Mouse (Mus musculus) ES-E14 (cell line): ENCODE data around the gene Trim7. TPM values are rescaled to one million over a fixed set of nuclear protein-coding genes. Genes with fewer than 3 reads are reported as not detected.

ENCODE experiments used
- DNase-seq: peaks from one replicate; pipeline ENCODE4 v3.0.0-alpha.2; 2013; ENCODE audit warnings: low read depth, low spot score
- H3K27ac ChIP-seq: 2 replicates; pipeline ENCODE4 v1.5.1; 2012; ENCODE audit warnings: low read depth, mild to moderate bottlenecking, low read length, moderate library complexity, mixed read lengths; ENCODE audit not compliant: poor library complexity, insufficient read depth, severe bottlenecking
- H3K36me3 ChIP-seq: 2 replicates; pipeline ENCODE4 v1.6.1; 2012; ENCODE audit warnings: mild to moderate bottlenecking, low read length, moderate library complexity, mixed read lengths; ENCODE audit not compliant: control insufficient read depth, poor library complexity, insufficient read depth, severe bottlenecking
- H3K4me1 ChIP-seq, 2 experiments: fragments of 150-350 bp in 1 of 2; sonication (generic) in 1 of 2; 2 replicates each; pipeline ENCODE4 v1.6.1; 2012; ENCODE audit warnings: low read length in 2 of 2, mild to moderate bottlenecking in 1 of 2, mixed read lengths in 1 of 2; ENCODE audit not compliant: control insufficient read depth in 2 of 2, insufficient read depth in 2 of 2, poor library complexity in 1 of 2
- H3K4me3 ChIP-seq, 2 experiments: fragments of 150-350 bp in 1 of 2; sonication (generic) in 1 of 2; 2 replicates each; pipeline ENCODE4 v1.5.1; 2012; ENCODE audit warnings: low read length in 2 of 2, low read depth in 1 of 2, mild to moderate bottlenecking in 1 of 2, mixed read lengths in 1 of 2; ENCODE audit not compliant: insufficient read depth in 1 of 2, poor library complexity in 1 of 2, severe bottlenecking in 1 of 2
- H3K9ac ChIP-seq: 2 replicates; pipeline ENCODE4 v1.6.1; 2012; ENCODE audit warnings: low read depth, mild to moderate bottlenecking, low read length, mixed read lengths; ENCODE audit not compliant: poor library complexity, insufficient read depth, severe bottlenecking
- H3K9me3 ChIP-seq: fragments of 150-350 bp; sonication (generic); 2 replicates; pipeline ENCODE4 v1.6.1; 2012; ENCODE audit warnings: low read depth, mild to moderate bottlenecking, low read length; ENCODE audit not compliant: control insufficient read depth, insufficient read depth
- CHD2 ChIP-seq: IDR thresholded peaks from 2 replicates; pipeline ENCODE4 v1.6.1; 2014; ENCODE audit warnings: mild to moderate bottlenecking, low read depth, low read length, inconsistent platforms
- HCFC1 ChIP-seq: IDR thresholded peaks from 2 replicates; pipeline ENCODE4 v1.6.1; 2012; ENCODE audit warnings: low read length, inconsistent platforms, borderline replicate concordance; ENCODE audit not compliant: insufficient read depth
- MAFK ChIP-seq: IDR thresholded peaks from 2 replicates; pipeline ENCODE4 v1.6.1; 2014; ENCODE audit warnings: mild to moderate bottlenecking, low read depth, low read length, inconsistent platforms; ENCODE audit not compliant: insufficient read depth
- ZC3H11A ChIP-seq: IDR thresholded peaks from 2 replicates; pipeline ENCODE4 v1.6.1; 2012; ENCODE audit warnings: low read depth, mild to moderate bottlenecking, inconsistent platforms, low read length, borderline replicate concordance
- ZNF384 ChIP-seq: IDR thresholded peaks from 2 replicates; pipeline ENCODE4 v1.6.1; 2012; ENCODE audit warnings: low read depth, low read length, inconsistent platforms
- in situ Hi-C, 2 experiments: fragments of 600-800 bp; cut with MboI; formaldehyde crosslinking; loops; one replicate each; pipeline ENCODE4 v1.15.1; 2025; ENCODE audit warnings: low sequenced_read_pairs in 2 of 2, inconsistent platforms in 1 of 2; ENCODE audit not compliant: unreplicated experiment in 2 of 2
- total RNA-seq: library from RNA; depleted of rRNA; stranded (reverse); fragments of 300-350 nt; gene quantifications from 2 replicates; pipeline ENCODE4 v1.2.3, GENCODE M21; 2012

Gene Trim7
- total RNA-seq, 1 experiment: 6.1 TPM

- H3K4me1 ChIP-seq: peaks cover 0 to 2% of the 10 kb centered on the region in 2 experiments; a peak in 2 of 4 replicates
- H3K27ac ChIP-seq: no peak overlapping the region
- TF ChIP-seq HCFC1: no peak
- TF ChIP-seq ZNF384: no peak
- no peak for TF ChIP-seq MAFK
- TF ChIP-seq CHD2: no peak
- no peak for TF ChIP-seq ZC3H11A
- H3K4me3 ChIP-seq: no peak overlapping the region
- in situ Hi-C loops: no loop called here
- DNase-seq: no peak
- no peak overlapping the region; the same call in 1 of the 2 replicates for H3K9ac ChIP-seq
- H3K36me3 ChIP-seq: peaks cover 21% of the 10 kb centered on the region
- H3K9me3 ChIP-seq: no peaks in the 10 kb centered on the region
These were observed 28.7 kb upstream of the Trim7 start for GRCm38 (mm10) chr11:48797287-48797686.

DNA sequence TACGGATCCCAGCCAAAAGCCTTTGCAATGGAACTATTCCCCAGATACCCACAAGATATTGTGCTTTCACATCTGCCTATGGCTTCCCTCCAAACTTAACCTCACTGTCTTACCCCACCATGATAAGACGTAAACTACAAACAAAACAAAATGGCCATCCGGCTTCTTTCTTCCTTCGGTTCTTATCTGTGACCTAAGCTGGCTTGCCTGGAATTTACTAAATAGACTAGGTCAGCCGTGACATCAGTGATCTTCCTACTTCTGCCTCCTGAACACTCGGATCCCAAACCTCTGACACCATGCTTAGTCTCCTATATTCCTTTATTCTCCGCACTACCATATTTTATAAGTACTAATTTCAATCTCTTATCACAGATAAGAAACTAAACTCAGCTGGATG is 27.6 kb upstream of the Trim7 start:
- Histone ChIP-seq H3K9ac (peak overlapping the region; percentile 67; the same call in 1 of the 2 replicates), H3K4me1 (peaks cover 0 to 3% of the 10 kb centered on the region in 2 experiments; a peak in 2 of 4 replicates), H3K4me3 (peak overlapping the region; percentile 40 to 94; a peak in 2 of 4 replicates), H3K36me3 (peaks cover 30% of the 10 kb centered on the region), H3K27ac (peak overlapping the region; percentile 18; the same call in 1 of the 2 replicates), H3K9me3 (no peaks in the 10 kb centered on the region)
- in situ Hi-C loops: no loop called here
- DNase-seq: no peak
- TF ChIP-seq ZNF384 (no peak), CHD2 (no peak), ZC3H11A (no peak), MAFK (no peak), HCFC1 (no peak)

DNA sequence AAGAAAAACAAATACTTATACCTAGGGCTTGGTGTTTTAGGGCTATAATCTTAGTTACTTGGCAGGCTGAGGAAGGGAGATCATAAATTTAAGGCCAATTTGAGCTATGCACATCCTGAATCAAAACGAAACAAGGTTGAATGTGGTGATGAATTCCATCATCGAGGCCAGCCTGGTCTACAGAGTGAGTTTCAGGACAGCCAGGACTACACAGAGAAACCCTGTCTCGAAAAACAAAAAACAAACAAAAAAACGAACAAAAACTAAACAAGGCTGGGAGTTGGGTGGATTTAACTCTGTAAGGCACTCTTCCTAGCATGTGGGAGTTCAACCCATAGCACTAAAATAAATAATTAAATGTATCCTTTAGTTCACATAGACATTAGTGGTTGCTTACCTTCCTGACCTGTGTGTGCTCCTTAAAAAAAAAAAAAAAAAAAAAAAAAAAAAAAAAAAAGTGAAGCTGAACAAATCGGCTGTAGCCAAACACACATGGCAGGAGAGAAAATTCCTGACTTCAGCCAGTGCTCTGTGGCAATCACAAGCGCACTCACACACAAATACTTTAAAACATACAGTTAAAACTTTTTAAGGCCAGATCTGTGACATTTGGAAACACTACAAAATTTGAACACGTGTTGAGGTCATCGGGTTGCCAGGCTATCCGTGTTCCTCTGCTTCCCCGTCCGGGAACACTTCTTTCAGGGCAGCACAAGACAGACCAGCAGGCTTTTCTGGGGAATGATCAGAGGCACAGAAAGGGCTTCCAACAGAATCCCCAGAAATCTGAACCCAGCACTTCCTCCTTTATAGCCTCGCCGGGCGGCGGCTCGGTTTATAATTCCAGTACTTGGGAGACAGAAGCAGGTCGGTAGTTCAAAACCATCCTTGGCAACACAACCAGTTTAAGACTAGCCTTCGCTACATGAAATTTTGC is 26.7 kb upstream of the Trim7 start:
- no peak for DNase-seq
- in situ Hi-C loops: no loop called here
- TF ChIP-seq MAFK (no peak), ZNF384 (peak; percentile 95), CHD2 (no peak)

GRCm38 (mm10) chr11:48799921-48800701 is 25.8 kb upstream of the Trim7 start, which contains the start of gene Rack1:
Rack1 (plus strand) TSS chr11:48800332.
- H3K27ac ChIP-seq: peak within 1 kb of the TSS; percentile 96
- peak within 1 kb of the TSS; percentile 86 to 94 for H3K4me3 ChIP-seq
- peak; percentile 90 for DNase-seq
- no peak for TF ChIP-seq ZNF384
- 0 out of 2 replicates have a peak, but pooled peaks have one; percentile 16 for TF ChIP-seq MAFK
- no peak for TF ChIP-seq CHD2
- peak; percentile 76; the same call in 1 of the 2 replicates for TF ChIP-seq HCFC1
- TF ChIP-seq ZC3H11A: no peak
- H3K9me3 ChIP-seq: no peaks in the 10 kb centered on the region
- H3K4me1 ChIP-seq: peaks cover 0 to 3% of the 10 kb centered on the region in 2 experiments; a peak in 2 of 4 replicates
- in situ Hi-C loops: no loop called here
- peak within 1 kb of the TSS; percentile 94 for H3K9ac ChIP-seq
- peaks cover 46% of the 10 kb centered on the region for H3K36me3 ChIP-seq

More for the DNA sequence above, 26.7 kb upstream of the Trim7 start:
- H3K4me3 ChIP-seq: peak overlapping the region; percentile 86 to 94
- no peaks in the 10 kb centered on the region for H3K9me3 ChIP-seq
- peak overlapping the region; percentile 94 for H3K9ac ChIP-seq
- peaks cover 0 to 3% of the 10 kb centered on the region in 2 experiments; a peak in 2 of 4 replicates for H3K4me1 ChIP-seq
- peak overlapping the region; percentile 95 for H3K27ac ChIP-seq
- peaks cover 38% of the 10 kb centered on the region for H3K36me3 ChIP-seq
